Mouse (Mus musculus) heart, adult 2 months (tissue): Measurements from ENCODE around the gene Ube2z. TPM values are rescaled to one million over a fixed set of nuclear protein-coding genes. Genes with fewer than 3 reads are reported as not detected.

Experiments used
- DNase-seq, 2 experiments: peaks; one replicate each; pipeline ENCODE4 v3.0.0; 2021
- H3K27ac ChIP-seq: fragments of 200-600 bp; 2 replicates; pipeline ENCODE4 v1.8.1; 2022
- H3K27me3 ChIP-seq: fragments of 200-500 bp; 2 replicates; pipeline ENCODE4 v1.6.1; 2012; ENCODE audit warnings: mild to moderate bottlenecking, low read length, inconsistent platforms, mixed read lengths; ENCODE audit not compliant: control insufficient read depth, insufficient read depth
- H3K36me3 ChIP-seq: fragments of 200-500 bp; 2 replicates; pipeline ENCODE4 v1.6.1; 2012; ENCODE audit warnings: low read length, inconsistent platforms; ENCODE audit not compliant: control insufficient read depth, insufficient read depth
- H3K4me1 ChIP-seq: fragments of 200-500 bp; 2 replicates; pipeline ENCODE4 v1.6.1; 2011; ENCODE audit warnings: low read length; ENCODE audit not compliant: control insufficient read depth, insufficient read depth
- H3K4me3 ChIP-seq: fragments of 200-600 bp; 2 replicates; pipeline ENCODE4 v1.8.1; 2022
- H3K79me2 ChIP-seq: fragments of 200-500 bp; replicated peaks from 2 replicates; pipeline ENCODE4 v1.6.1; 2012; ENCODE audit warnings: mild to moderate bottlenecking, inconsistent platforms, low read length, moderate library complexity, mixed read lengths; ENCODE audit not compliant: control insufficient read depth, insufficient read depth
- H3K9ac ChIP-seq: fragments of 200-500 bp; 2 replicates; pipeline ENCODE4 v1.6.1; 2012; ENCODE audit warnings: low read depth, mild to moderate bottlenecking, control low read depth, inconsistent platforms, low read length, mixed read lengths
- CTCF ChIP-seq: fragments of 200-600 bp; IDR thresholded peaks from 2 replicates; pipeline ENCODE4 v1.8.1; 2022; ENCODE audit warnings: antibody characterized with exemption, mild to moderate bottlenecking, moderate library complexity
- EP300 ChIP-seq: fragments of 200-500 bp; IDR thresholded peaks from 2 replicates; pipeline ENCODE4 v1.6.1; 2011; ENCODE audit warnings: low read depth, low read length, control low read depth; ENCODE audit not compliant: insufficient read depth
- POLR2A ChIP-seq: fragments of 200-500 bp; IDR thresholded peaks from 2 replicates; pipeline ENCODE4 v1.6.1; 2011; ENCODE audit warnings: mild to moderate bottlenecking, low read depth, low read length, control low read depth; ENCODE audit not compliant: insufficient read depth
- WGBS: fragments of 180-500 bp; shearing (Covaris S2); methylation state at CpG from one replicate; pipeline ENCODE4 v1.1.7; 2018; 5-methylcytosine and 5-hydroxymethylcytosine counted together
- intact Hi-C: fragments of 180-260 bp; cut with DNase I; formaldehyde crosslinking; loops from one replicate; pipeline ENCODE4 v1.15.1; 2025
- polyA plus RNA-seq: library from polyadenylated mRNA; depleted of rRNA; stranded (reverse); fragments of >200 nt; gene quantifications from 2 replicates; pipeline ENCODE4 v1.2.3, GENCODE M21; 2012
- total RNA-seq, 2 experiments: library from RNA; stranded (reverse); gene quantifications; 2 replicates each; pipeline ENCODE4 v1.2.3; 2021

The Ube2z gene
- total and polyA plus RNA-seq, 3 experiments, result 22.9 to 29.7 (median 29.5) TPM

- H3K27ac ChIP-seq, result peak overlapping the region; percentile 64
- intact Hi-C loops, result no loop called here
Observed at GRCm38 (mm10) chr11:96035133-96035532, 30.1 kb downstream of the Ube2z start.

GRCm38 (mm10) chr11:96034596-96035052, 30.6 kb downstream of the Ube2z start, which contains the start of gene Snf8:
Gene Snf8 (plus strand): TSS chr11:96034885.
- Histone ChIP-seq H3K79me2 (no peaks in the 10 kb centered on the region), H3K4me3 (peak within 1 kb of the TSS; percentile 75), H3K27ac (peak within 1 kb of the TSS; percentile 64), H3K27me3 (no peaks in the 10 kb centered on the region; the same call in 1 of the 2 replicates), H3K36me3 (no peaks in the 10 kb centered on the region), H3K4me1 (no peaks in the 10 kb centered on the region), H3K9ac (peak within 1 kb of the TSS; percentile 70)
- WGBS, result under 1% methylated on average over 29 of the region's 29 CpGs
- DNase-seq, result peak; percentile 94 to 97
- intact Hi-C loops, result no loop called here
- no peak for TF ChIP-seq CTCF
- TF ChIP-seq POLR2A, result peak; percentile 73
- 0 out of 2 replicates have a peak, but pooled peaks have one; percentile 38 for TF ChIP-seq EP300

More at GRCm38 (mm10) chr11:96035133-96035532, 30.1 kb downstream of the Ube2z start:
- Histone ChIP-seq H3K79me2 (no peaks in the 10 kb centered on the region), H3K27me3 (no peaks in the 10 kb centered on the region), H3K36me3 (no peaks in the 10 kb centered on the region), H3K4me3 (peak overlapping the region; percentile 75), H3K9ac (peak overlapping the region; percentile 70), H3K4me1 (no peaks in the 10 kb centered on the region)
- DNase-seq, result no peak
- WGBS, result 3% methylated on average over 6 of the region's 6 CpGs
- TF ChIP-seq POLR2A (no peak), EP300 (no peak), CTCF (no peak)

DNA sequence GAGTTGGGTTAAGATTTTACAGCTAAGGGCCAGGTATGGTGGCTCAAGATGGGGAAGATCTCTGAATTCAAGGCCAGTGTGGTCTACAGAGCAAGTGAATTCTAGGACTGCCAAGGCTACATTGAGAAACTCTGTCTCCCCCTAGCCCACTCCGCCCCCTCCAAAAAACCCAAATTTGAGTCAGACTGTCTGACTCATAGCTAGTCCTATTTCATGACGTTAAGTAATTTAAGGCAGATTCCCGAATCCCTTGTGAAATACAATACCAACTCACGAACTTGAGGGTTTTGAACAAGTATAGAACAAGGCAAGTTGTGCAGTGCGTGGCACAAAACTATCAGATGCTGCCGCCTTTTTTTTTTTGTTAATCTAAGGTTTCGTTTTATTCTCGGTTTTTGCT, 31.1 kb downstream of the Ube2z start:
- intact Hi-C loops, result no loop called here
- H3K27me3 ChIP-seq, result no peaks in the 10 kb centered on the region; the same call in 1 of the 2 replicates
- H3K4me1 ChIP-seq, result no peaks in the 10 kb centered on the region
- no peak for DNase-seq
- H3K79me2 ChIP-seq, result no peaks in the 10 kb centered on the region
- TF ChIP-seq POLR2A (no peak), EP300 (no peak), CTCF (no peak)
- no peaks in the 10 kb centered on the region for H3K36me3 ChIP-seq
- WGBS, result 41% methylated on average over 8 of the region's 8 CpGs
- no peak overlapping the region; the same call in 1 of the 2 replicates for H3K27ac ChIP-seq
- H3K9ac ChIP-seq, result no peak overlapping the region
- H3K4me3 ChIP-seq, result peak overlapping the region; percentile 75

GRCm38 (mm10) chr11:96033264-96033663, 31.9 kb downstream of the Ube2z start:
- Histone ChIP-seq H3K4me1 (no peaks in the 10 kb centered on the region), H3K27me3 (no peaks in the 10 kb centered on the region; the same call in 1 of the 2 replicates), H3K9ac (no peak overlapping the region), H3K36me3 (no peaks in the 10 kb centered on the region), H3K27ac (no peak overlapping the region), H3K79me2 (no peaks in the 10 kb centered on the region), H3K4me3 (no peak overlapping the region)
- TF ChIP-seq CTCF, result peak; percentile 53
- TF ChIP-seq EP300, result no peak
- 100% methylated on average over 2 of the region's 3 CpGs for WGBS
- no peak for DNase-seq
- intact Hi-C loops, result no loop called here

DNA sequence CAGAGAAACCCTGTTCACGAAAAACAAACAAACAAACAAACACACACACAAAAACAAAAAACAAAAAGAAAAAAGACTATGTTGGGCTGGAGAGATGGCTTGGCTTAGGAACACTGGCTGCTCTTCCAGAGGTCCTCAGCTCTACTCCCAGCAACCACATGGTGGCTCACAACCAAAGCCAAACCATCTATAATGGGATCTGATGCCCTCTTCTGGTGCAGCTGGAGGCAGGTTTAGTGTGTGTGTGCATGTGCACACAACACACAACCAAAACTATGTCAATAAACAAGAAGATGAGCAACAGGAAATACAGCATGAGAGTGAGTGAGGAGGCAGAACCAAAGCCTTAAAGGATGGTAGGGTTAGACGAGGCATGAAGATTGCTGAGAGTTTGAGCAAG, 33.5 kb downstream of the Ube2z start:
- 80% methylated on average over 2 of the region's 2 CpGs for WGBS
- Histone ChIP-seq H3K27ac (no peak overlapping the region), H3K9ac (no peak overlapping the region), H3K4me3 (no peak overlapping the region), H3K36me3 (no peaks in the 10 kb centered on the region), H3K4me1 (no peaks in the 10 kb centered on the region), H3K27me3 (no peaks in the 10 kb centered on the region; the same call in 1 of the 2 replicates), H3K79me2 (no peaks in the 10 kb centered on the region)
- no peak for DNase-seq
- intact Hi-C loops, result no loop called here
- TF ChIP-seq POLR2A, result no peak
- no peak for TF ChIP-seq EP300
- TF ChIP-seq CTCF, result 0 out of 2 replicates have a peak, but pooled peaks have one; percentile 3

- intact Hi-C loops, result no loop called here
- Histone ChIP-seq H3K27me3 (no peaks in the 10 kb centered on the region; the same call in 1 of the 2 replicates), H3K4me3 (no peak overlapping the region), H3K9ac (no peak overlapping the region), H3K79me2 (no peaks in the 10 kb centered on the region), H3K27ac (no peak overlapping the region), H3K36me3 (no peaks in the 10 kb centered on the region), H3K4me1 (no peaks in the 10 kb centered on the region)
- no peak for DNase-seq
- WGBS, result 86% methylated on average over 3 of the region's 3 CpGs
- TF ChIP-seq CTCF, result no peak
Observed at GRCm38 (mm10) chr11:96030571-96030970, 34.6 kb downstream of the Ube2z start.
